Mouse (Mus musculus): ENCODE data around the gene Anapc2.

The Anapc2 gene

GRCm38 (mm10) chr2:25271827-25272511, at the start of gene Anapc2, which contains the start of gene Ssna1:
TSS of gene Anapc2 (plus strand) at chr2:25272478.
TSS of gene Ssna1 (minus strand) at chr2:25272438.
- DNase-seq: peak; percentile 99

- peak; percentile 76 for DNase-seq
These were observed 48.4 kb upstream of the Anapc2 start for GRCm38 (mm10) chr2:25223681-25224491.

GRCm38 (mm10) chr2:25224492-25224765, 47.8 kb upstream of the Anapc2 start, which contains the start of gene Tubb4b:
TSS of gene Tubb4b (minus strand) at chr2:25224702.
- DNase-seq: no peak

- peak; percentile 100 for DNase-seq
These were observed 47.2 kb upstream of the Anapc2 start for GRCm38 (mm10) chr2:25224766-25225752.

- DNase-seq: no peak
These were observed 46.4 kb upstream of the Anapc2 start for GRCm38 (mm10) chr2:25225811-25226379.

GRCm38 (mm10) chr2:25226864-25227263, 45.4 kb upstream of the Anapc2 start:
- no peak for DNase-seq

DNA sequence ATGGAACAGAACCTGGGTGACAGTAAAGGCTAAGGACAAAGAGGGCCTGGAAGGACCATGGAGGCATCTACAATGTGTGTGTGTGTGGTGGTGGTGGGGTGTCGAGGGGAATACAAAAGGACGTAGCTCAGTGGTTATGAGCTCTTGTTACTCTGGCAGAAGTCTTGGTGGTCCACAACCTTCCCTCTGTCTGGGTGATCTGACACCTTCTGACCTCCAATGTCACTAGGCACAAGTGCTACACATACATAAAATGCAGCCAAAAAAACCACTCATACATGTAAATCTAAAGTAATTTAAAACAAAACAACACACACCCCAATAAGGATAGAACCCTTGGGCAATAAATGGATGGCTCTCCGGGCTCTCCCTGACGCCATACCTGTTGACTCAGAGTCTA, 44.9 kb upstream of the Anapc2 start:
- DNase-seq: no peak

DNA sequence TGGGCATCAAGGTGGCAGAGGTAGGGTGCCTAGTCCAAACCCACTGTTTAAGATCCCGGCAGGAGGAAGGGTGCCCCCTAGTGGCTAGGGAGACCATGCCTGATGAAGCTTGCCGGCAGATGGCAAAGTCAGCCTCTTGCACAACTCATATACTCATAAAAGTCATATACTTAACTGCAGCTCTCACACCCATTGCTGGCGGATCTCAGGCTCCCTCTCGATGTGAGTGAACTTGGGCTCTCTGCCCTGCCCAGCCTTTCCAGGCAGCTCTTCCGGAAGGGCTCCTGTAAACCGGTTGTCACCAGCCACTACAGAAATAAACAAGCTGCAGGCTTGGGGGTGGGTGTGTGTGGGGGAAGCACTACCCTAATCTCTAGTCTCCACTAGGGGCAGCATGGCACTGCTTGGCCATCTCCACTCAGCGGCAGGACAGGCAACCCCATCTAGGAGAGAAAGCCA, 43.8 kb upstream of the Anapc2 start:
- peak; percentile 90 for DNase-seq

DNA sequence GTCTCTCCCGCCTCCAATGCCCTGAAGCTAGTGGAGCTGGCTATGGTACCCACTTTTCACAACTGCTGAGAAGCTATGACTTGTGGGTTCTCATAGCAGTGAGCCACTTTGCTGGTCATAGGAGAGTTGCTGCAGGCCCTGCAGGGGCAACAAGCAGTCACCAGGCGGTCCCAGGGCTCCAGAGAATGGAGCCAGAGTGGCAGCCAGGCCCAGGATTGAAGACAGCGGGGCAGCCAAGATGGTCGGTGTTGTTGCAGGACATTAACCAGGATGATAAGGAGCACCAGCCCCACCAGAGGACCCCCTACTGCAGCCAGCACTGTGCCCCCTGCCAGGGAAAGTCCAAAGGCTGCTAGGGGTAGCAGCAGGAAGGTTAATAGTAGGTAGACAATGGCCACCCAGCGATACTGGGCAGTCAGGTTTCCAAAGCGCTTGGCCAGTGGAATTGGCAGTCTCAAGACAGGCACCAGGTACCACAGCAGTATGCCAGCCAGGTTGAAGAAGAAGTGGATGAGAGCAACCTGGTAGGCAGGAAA, 43.2 kb upstream of the Anapc2 start:
- DNase-seq: no peak

DNA sequence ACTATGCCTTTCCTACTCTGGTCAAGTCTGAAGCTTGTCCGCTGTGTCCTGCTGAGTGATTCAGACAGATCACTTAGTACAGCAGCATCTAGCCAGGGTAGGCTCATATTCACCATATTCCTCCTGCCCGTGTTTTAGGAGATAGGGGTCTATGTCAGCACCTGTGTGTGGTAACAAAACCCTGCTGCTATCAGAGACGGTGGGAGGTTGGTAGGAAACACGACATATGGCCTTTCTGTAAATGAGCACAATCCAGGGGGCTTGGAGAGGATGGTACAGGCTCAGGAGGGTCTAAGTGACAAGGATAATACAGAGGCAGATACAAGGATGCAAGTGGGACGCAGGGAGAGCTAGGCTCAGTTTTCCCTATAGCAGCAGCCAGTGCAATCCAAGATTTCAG, 42.7 kb upstream of the Anapc2 start:
- no peak for DNase-seq

- no peak for DNase-seq
These were observed 41.7 kb upstream of the Anapc2 start for GRCm38 (mm10) chr2:25230581-25230980.

GRCm38 (mm10) chr2:25231038-25231437, 41.2 kb upstream of the Anapc2 start:
- DNase-seq: no peak

GRCm38 (mm10) chr2:25233421-25233820, 38.9 kb upstream of the Anapc2 start:
- DNase-seq: no peak

GRCm38 (mm10) chr2:25234050-25234449, 38.2 kb upstream of the Anapc2 start, which contains the start of gene Slc34a3:
TSS of gene Slc34a3 (minus strand) at chr2:25234364.
- DNase-seq: no peak

DNA sequence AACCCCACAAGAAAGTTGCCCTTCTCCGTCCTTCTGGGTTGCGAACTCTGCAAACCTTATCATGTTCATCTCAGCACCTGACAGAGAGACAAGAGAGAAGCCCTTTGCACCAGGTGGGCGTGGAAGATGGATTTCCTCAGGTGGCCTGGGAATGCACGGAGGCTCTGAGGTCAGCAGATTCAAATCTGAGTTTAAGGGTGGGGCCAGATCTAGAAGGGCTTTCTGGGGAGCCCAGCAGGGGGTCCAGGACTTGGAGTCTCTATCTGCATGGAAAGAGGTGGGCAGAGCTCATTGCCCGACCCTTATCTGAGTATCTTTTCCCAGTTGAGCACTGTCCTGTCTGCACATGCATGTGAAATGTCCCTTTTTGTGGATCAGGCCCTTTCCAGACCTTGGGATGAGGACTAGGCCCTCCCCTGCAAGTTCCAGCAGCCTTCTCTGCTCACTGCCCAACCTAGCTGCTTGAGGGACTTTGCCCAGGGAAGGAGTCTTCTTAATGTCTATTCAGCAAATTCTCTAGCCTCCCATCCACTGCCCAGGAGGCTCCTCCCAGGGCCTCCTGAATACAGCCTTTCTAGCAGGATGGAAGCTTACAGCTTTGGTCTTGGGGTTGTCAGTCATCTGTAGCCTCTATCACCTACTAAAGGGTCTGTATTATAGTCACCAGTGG, 37.6 kb upstream of the Anapc2 start:
- DNase-seq: no peak

- no peak for DNase-seq
These were observed 35.7 kb upstream of the Anapc2 start, which contains the start of gene Rnf224 for GRCm38 (mm10) chr2:25236614-25237013. TSS of gene Rnf224 (minus strand) at chr2:25236787.

- DNase-seq: no peak
These were observed 34.8 kb upstream of the Anapc2 start for GRCm38 (mm10) chr2:25237522-25237921.

DNA sequence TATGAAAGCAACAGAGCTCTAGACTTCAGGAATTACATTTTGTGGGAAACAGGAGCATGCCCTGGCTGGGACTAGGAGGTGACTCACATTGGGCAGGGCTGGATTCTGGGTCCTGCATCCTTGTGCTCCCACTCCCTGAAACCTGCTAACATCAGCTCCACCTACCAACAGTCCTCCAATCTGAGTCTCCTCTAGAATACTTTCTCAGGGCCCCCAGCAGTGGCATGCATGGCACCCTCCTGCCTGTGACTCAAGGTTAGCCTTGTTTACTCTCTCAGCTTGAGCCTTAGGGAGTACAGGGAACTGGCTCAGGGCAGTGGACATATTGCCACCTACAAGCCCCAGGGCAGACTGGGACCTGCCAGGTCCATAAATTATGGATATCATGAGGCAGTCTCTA, 34.2 kb upstream of the Anapc2 start:
- DNase-seq: no peak

- no peak for DNase-seq
These were observed 32.5 kb upstream of the Anapc2 start for GRCm38 (mm10) chr2:25239766-25240165.

DNA sequence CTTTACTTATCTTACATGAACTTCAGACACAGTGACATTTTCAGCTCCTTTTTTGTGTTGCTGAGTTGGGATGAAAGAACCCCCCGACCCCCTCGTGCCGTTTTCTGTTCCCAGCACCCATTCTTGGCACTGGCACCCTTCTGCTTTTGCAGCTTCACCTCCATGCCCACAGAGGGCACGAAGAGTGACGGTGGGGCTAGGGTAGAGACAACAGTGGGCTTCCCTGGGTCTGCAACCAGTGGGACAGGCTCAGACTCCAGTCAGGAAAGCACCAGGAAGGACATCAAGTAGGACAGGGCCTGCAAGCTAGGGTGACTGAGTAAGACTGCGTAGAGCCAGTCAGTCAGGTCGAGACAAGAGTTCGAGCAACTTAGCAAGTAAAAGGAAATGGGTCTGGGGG, 32.0 kb upstream of the Anapc2 start:
- no peak for DNase-seq

- peak; percentile 89 for DNase-seq
These were observed 31.4 kb upstream of the Anapc2 start for GRCm38 (mm10) chr2:25240723-25241437.
